Mouse (Mus musculus): ENCODE results near the gene 4933428G20Rik.

DNA sequence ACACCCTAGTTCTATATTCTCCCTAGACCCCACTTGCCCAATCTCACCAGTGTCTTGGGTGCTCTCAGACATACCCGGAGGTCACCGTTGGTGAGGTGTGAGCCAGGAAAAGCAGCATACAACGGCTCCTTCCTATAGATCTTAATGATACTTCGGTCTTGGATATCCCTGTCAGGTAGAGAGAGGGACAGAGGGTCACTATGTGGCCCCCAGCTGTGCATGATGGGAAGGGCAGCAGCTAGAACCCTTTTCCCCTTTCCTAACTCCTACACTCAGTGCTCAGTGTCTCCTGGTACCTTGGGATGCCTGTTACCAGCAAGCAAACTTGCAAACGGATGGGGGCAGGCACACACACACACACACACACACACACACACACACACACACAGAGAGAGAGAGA, 35.5 kb upstream of the 4933428G20Rik start:
- TF ChIP-seq CTCF (IDR thresholded peaks at IDR 0.05; ENCODE audit: insufficient read depth, low read length) (no peak), POLR2A (IDR thresholded peaks at IDR 0.05; ENCODE audit: borderline replicate concordance, extremely low read depth, low read depth, low read length) (no peak)

Data from lung, adult 2 months (tissue).